Mouse (Mus musculus) heart, postnatal 0 days (tissue): ENCODE measurements around the gene Tmem72. TPM values are rescaled to one million over a fixed set of nuclear protein-coding genes. Genes with fewer than 3 reads are reported as not detected.

Source experiments
- ATAC-seq: fragments of 200-750 bp; cut with Nextera tagmentation; 2 replicates; pipeline ENCODE4 v1.8.0; 2017; ENCODE audit warnings: low read depth, moderate number of reproducible peaks, moderate library complexity; ENCODE audit not compliant: insufficient read depth
- DNase-seq: peaks from one replicate; pipeline ENCODE4 v3.0.0-alpha.2; 2016; ENCODE audit warnings: low spot score
- H3K27ac ChIP-seq: fragments of 300-500 bp; sonication (generic); 2 replicates; pipeline ENCODE4 v1.5.1; 2014; ENCODE audit warnings: low read depth, mild to moderate bottlenecking
- H3K27me3 ChIP-seq: fragments of 300-500 bp; sonication (generic); 2 replicates; pipeline ENCODE4 v1.6.1; 2014; ENCODE audit warnings: low read length, mixed read lengths; ENCODE audit not compliant: control insufficient read depth, insufficient read depth
- H3K36me3 ChIP-seq: fragments of 300-500 bp; sonication (generic); replicated peaks from 2 replicates; pipeline ENCODE4 v1.6.1; 2014; ENCODE audit warnings: low read length, mixed read lengths; ENCODE audit not compliant: control insufficient read depth, insufficient read depth
- H3K4me1 ChIP-seq: fragments of 300-500 bp; sonication (generic); 2 replicates; pipeline ENCODE4 v1.6.1; 2014; ENCODE audit warnings: antibody characterized with exemption; ENCODE audit not compliant: control insufficient read depth, insufficient read depth
- H3K4me2 ChIP-seq: fragments of 300-500 bp; sonication (generic); 2 replicates; pipeline ENCODE4 v1.6.1; 2014; ENCODE audit warnings: low read depth, mild to moderate bottlenecking, low read length, moderate library complexity
- H3K4me3 ChIP-seq: fragments of 300-500 bp; sonication (generic); 2 replicates; pipeline ENCODE4 v1.5.1; 2014; ENCODE audit warnings: low read depth, low read length
- H3K9ac ChIP-seq: fragments of 300-500 bp; sonication (generic); replicated peaks from 2 replicates; pipeline ENCODE4 v1.6.1; 2014; ENCODE audit warnings: low read depth, low read length, mixed read lengths
- H3K9me3 ChIP-seq: fragments of 300-500 bp; sonication (generic); replicated peaks from 2 replicates; pipeline ENCODE4 v1.6.1; 2016; ENCODE audit warnings: low read length; ENCODE audit not compliant: control insufficient read depth
- CTCF ChIP-seq: IDR thresholded peaks from 2 replicates; pipeline ENCODE4 v1.5.1; 2016; ENCODE audit warnings: antibody characterized with exemption, control low read depth, low read depth
- EP300 ChIP-seq: IDR thresholded peaks from 2 replicates; pipeline ENCODE4 v1.6.1; 2016; ENCODE audit warnings: antibody characterized with exemption, low read depth
- WGBS: fragments of 180-500 bp; shearing (Covaris S2); extraction: QIAGEN DNeasy Blood & Tissue Kit; methylation state at CpG from one replicate; pipeline ENCODE4 v1.1.7; 2014; 5-methylcytosine and 5-hydroxymethylcytosine counted together
- polyA plus RNA-seq: library from polyadenylated mRNA; unstranded; fragments of >200 nt; fragmentation: Nextera tagmentation; extraction: Ambion mirVana; gene quantifications from 2 replicates; pipeline ENCODE4 v1.2.1, GENCODE M21; 2015
- total RNA-seq: library from RNA; depleted of rRNA; stranded (reverse); fragments of >200 nt; gene quantifications from 2 replicates; pipeline ENCODE4 v1.2.3, GENCODE M21; 2014; ENCODE audit warnings: low replicate concordance

Gene Tmem72
- total and polyA plus RNA-seq, 2 experiments from 2014 or later = 0.05 to 0.15 TPM

GRCm38 (mm10) chr6:116715166-116715565 is 1.5 kb downstream of the Tmem72 start:
- WGBS = 52% methylated on average over 2 of the region's 2 CpGs
- no peak for TF ChIP-seq CTCF
- TF ChIP-seq EP300 = no peak
- Histone ChIP-seq H3K4me3 (no peak overlapping the region), H3K4me2 (no peak overlapping the region), H3K36me3 (no peaks in the 10 kb centered on the region), H3K4me1 (peaks cover 24% of the 10 kb centered on the region), H3K9me3 (no peaks in the 10 kb centered on the region), H3K27me3 (no peaks in the 10 kb centered on the region), H3K9ac (no peak overlapping the region), H3K27ac (no peak overlapping the region)
- ATAC-seq (no peak), DNase-seq (no peak)

DNA sequence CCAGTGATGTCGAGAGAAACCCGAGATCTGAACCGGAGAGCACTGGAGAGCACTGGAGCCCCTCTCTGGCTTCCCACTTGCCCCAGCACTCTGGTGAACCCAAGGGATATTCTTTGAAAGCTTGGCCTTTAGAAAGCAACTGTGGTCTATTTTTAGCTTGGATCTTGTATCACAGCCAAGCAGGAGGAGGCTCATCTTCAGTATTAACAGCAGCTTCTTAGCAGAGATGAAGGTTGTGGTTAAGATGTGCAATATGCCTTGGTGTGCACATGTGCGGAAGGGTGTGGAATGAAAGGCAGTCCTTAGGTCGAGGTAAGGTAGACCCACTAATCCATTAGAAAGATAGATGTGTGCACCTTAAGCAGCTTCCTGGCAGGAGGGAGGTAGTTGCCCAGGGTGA is 2.1 kb downstream of the Tmem72 start:
- no peak for ATAC-seq
- H3K9me3 ChIP-seq = no peaks in the 10 kb centered on the region

DNA sequence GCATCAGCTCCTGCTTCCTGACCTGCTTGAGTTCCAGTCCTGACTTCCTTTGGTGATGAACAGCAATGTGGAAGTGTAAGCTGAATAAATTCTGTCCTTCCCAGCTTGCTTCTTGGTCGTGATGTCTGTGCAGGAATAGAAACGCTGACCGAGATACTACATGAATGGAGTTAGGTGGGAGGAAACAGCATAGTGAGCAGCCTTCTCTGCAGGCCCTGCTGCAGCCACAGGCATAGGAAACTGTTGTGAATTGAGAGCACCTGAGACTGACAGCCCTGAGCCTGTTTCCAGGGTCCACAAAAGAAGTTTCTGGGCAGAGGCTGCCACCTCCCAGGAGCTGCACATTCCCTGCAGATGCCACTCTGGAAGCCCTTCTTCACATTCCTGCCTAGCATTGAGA is 2.7 kb downstream of the Tmem72 start:
- Histone ChIP-seq H3K27me3 (no peaks in the 10 kb centered on the region), H3K4me3 (no peak overlapping the region), H3K27ac (no peak overlapping the region), H3K9ac (no peak overlapping the region), H3K4me2 (no peak overlapping the region), H3K9me3 (no peaks in the 10 kb centered on the region), H3K4me1 (peaks cover 21% of the 10 kb centered on the region), H3K36me3 (no peaks in the 10 kb centered on the region)
- DNase-seq (no peak), ATAC-seq (no peak)
- TF ChIP-seq CTCF (no peak), EP300 (no peak)
- WGBS = 63% methylated on average over 3 of the region's 3 CpGs

More for the DNA sequence above, 2.1 kb downstream of the Tmem72 start:
- 61% methylated on average over 5 of the region's 5 CpGs for WGBS
- TF ChIP-seq CTCF = no peak
- no peak for TF ChIP-seq EP300
- Histone ChIP-seq H3K36me3 (no peaks in the 10 kb centered on the region), H3K4me2 (no peak overlapping the region), H3K4me1 (peaks cover 24% of the 10 kb centered on the region), H3K9ac (no peak overlapping the region), H3K27ac (no peak overlapping the region), H3K4me3 (no peak overlapping the region), H3K27me3 (no peaks in the 10 kb centered on the region)
- peak; percentile 18 for DNase-seq

DNA sequence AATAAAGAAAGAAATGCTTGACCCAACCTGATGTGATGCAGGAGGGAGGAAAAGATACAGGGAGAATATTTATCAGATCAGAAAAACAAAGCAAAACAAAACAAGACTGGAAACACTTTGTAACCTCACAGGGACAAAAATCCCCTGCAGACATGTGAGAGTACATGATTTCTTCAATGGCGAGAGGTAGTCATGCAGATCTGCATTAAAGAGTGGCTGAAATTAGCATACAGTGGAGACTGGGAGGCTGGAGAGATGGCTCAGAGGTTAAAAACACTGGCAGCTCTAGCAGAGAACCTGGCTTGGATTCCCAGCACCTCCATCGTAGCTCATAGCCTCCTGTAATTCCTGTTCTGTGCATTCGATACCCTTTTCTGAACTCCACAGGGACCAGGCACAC is 4.2 kb downstream of the Tmem72 start:
- Histone ChIP-seq H3K4me1 (peaks cover 17% of the 10 kb centered on the region), H3K27ac (no peak overlapping the region), H3K9ac (no peak overlapping the region), H3K36me3 (no peaks in the 10 kb centered on the region), H3K4me3 (no peak overlapping the region), H3K27me3 (no peaks in the 10 kb centered on the region), H3K4me2 (no peak overlapping the region), H3K9me3 (no peaks in the 10 kb centered on the region)
- DNase-seq = no peak
- TF ChIP-seq EP300 = no peak
- no peak for TF ChIP-seq CTCF
- ATAC-seq = no peak
- 91% methylated on average over 3 of the region's 3 CpGs for WGBS

DNA sequence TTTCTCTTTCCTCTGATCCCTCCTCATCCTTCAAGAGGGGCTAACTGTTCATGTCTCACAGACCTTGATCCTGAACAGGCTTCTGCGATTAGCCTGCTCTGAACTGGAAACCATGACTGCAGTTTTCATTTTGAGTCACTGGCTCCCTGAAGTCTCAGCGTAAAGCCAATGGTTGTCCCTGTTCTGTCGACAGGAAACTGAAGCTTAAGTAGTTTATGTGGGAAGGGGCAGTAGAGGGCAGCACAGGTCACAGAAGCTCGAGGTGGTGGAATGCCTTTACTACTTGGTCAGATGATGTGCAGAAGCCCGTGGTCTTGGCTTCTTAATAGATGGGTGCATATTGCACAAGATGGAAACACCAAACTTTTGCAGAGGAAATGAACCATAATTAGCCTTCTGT is 4.7 kb downstream of the Tmem72 start:
- DNase-seq (no peak), ATAC-seq (no peak)
- Histone ChIP-seq H3K9me3 (no peaks in the 10 kb centered on the region), H3K36me3 (no peaks in the 10 kb centered on the region), H3K4me1 (peaks cover 17% of the 10 kb centered on the region), H3K4me2 (no peak overlapping the region), H3K4me3 (no peak overlapping the region), H3K27ac (no peak overlapping the region), H3K9ac (no peak overlapping the region), H3K27me3 (no peaks in the 10 kb centered on the region)
- TF ChIP-seq EP300 (no peak), CTCF (peak; percentile 13; the same call in 1 of the 2 replicates)
- 13% methylated on average over 5 of the region's 5 CpGs for WGBS

DNA sequence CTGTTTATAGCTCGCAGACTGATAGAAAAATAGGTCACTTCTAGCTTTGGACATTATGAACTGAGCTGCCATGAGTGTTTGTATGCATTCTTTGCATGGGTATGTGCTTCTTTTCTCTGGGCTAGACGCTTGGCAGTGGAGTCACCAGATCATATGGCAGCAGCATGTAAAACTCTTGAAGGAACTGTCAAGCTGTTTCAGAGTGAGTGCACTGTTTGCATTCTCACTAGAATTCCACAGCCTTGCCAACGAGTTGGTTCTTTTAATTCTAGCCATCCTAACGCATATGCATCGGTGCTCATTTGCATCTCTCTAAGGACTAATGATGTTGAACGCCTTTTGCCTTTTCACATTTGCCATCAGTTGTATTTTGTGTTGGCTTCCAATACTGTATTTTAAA is 12.4 kb downstream of the Tmem72 start:
- 72% methylated on average over 6 of the region's 6 CpGs for WGBS
- Histone ChIP-seq H3K9me3 (no peaks in the 10 kb centered on the region), H3K27me3 (no peaks in the 10 kb centered on the region), H3K27ac (no peak overlapping the region), H3K4me3 (no peak overlapping the region), H3K4me2 (no peak overlapping the region), H3K9ac (no peak overlapping the region), H3K4me1 (no peaks in the 10 kb centered on the region), H3K36me3 (no peaks in the 10 kb centered on the region)
- DNase-seq (no peak), ATAC-seq (no peak)
- TF ChIP-seq EP300 = no peak
- TF ChIP-seq CTCF = no peak
